Mouse (Mus musculus) cerebellum, adult 2 months (tissue): ENCODE measurements around the gene Nr6a1. TPM values are rescaled to one million over a fixed set of nuclear protein-coding genes. Genes with fewer than 3 reads are reported as not detected.

ENCODE experiments used
- DNase-seq, 2 experiments: peaks; one replicate each; pipeline ENCODE4 v3.0.0; 2021
- H3K27ac ChIP-seq: fragments of 200-500 bp; 2 replicates; pipeline ENCODE4 v1.5.1; 2012; ENCODE audit warnings: low read length, control low read depth, inconsistent platforms; ENCODE audit not compliant: insufficient read depth
- H3K27me3 ChIP-seq: fragments of 200-500 bp; 2 replicates; pipeline ENCODE4 v1.6.1; 2012; ENCODE audit warnings: inconsistent platforms, mild to moderate bottlenecking, low read length, moderate library complexity; ENCODE audit not compliant: control insufficient read depth, insufficient read depth
- H3K4me1 ChIP-seq: fragments of 200-500 bp; 2 replicates; pipeline ENCODE4 v1.6.1; 2011; ENCODE audit warnings: low read length; ENCODE audit not compliant: control insufficient read depth, insufficient read depth
- H3K4me3 ChIP-seq: fragments of 200-500 bp; replicated peaks from 2 replicates; pipeline ENCODE3; 2011; ENCODE audit warnings: mild to moderate bottlenecking, low read depth, low read length, control low read depth; ENCODE audit not compliant: insufficient read depth
- CTCF ChIP-seq: fragments of 200-500 bp; IDR thresholded peaks from 2 replicates; pipeline ENCODE4 v1.5.1; 2011; ENCODE audit warnings: low read depth, mild to moderate bottlenecking, control low read depth, low read length, moderate library complexity, borderline replicate concordance; ENCODE audit not compliant: insufficient read depth
- POLR2A ChIP-seq: fragments of 200-500 bp; IDR thresholded peaks from 2 replicates; pipeline ENCODE4 v1.6.1; 2011; ENCODE audit warnings: low read length, control low read depth, borderline replicate concordance; ENCODE audit not compliant: insufficient read depth
- WGBS: fragments of 180-500 bp; shearing (Covaris S2); methylation state at CpG from one replicate; pipeline ENCODE4 v1.1.7; 2018; 5-methylcytosine and 5-hydroxymethylcytosine counted together
- polyA plus RNA-seq: library from polyadenylated mRNA; depleted of rRNA; stranded (reverse); fragments of >200 nt; gene quantifications from 2 replicates; pipeline ENCODE4 v1.2.3, GENCODE M21; 2012

The Nr6a1 gene
- polyA plus RNA-seq, 1 experiment: 5.2 TPM

DNA sequence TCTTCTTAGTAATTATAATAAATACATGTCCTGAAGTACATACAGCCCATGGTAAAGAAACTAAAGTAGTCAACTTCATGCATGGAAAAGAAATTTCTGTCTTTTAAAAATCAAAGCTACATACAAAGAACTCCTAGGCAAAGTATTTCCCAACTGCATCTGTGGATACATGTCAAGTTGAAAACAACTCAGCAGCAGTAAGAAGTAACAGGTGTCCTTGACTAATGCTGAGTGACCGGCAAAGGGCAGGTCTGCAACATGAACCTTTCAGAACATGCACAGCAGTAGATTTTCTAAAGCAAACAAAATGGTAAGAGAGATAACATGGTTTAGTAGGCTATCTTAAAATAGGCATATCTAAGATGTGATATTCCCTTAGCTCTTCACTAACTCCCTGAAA, 98.0 kb downstream of the Nr6a1 start:
- WGBS: 96% methylated on average over 1 of the region's 1 CpGs
- no peak overlapping the region for H3K4me3 ChIP-seq
- H3K27me3 ChIP-seq: no peaks in the 10 kb centered on the region
- H3K4me1 ChIP-seq: no peaks in the 10 kb centered on the region
- TF ChIP-seq CTCF: no peak
- no peak for TF ChIP-seq POLR2A
- no peak for DNase-seq
- no peak overlapping the region for H3K27ac ChIP-seq

DNA sequence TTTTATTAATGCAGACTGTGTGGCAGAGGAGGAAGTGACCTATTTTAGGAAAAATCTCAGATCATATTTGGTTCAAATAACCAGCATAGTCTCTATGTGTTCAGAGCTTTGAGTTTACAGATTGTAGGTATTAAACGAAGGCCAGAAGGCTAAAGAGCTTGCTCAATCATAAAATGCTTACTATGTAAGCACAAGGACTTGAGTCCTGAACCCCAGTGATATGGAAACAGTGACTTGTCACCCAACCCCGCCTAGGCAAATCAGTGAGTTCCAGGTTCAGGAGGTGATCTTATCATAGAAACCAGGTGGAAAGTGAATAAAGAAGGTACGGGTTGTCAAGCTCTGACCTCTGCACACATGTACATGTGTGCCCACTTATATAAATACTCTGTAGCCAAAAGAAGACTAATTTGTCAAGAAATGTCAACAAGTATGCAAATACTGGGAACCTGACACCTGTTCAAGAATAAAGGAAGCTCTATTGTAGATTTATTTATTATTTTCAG, 99.6 kb downstream of the Nr6a1 start:
- Histone ChIP-seq H3K4me1 (no peaks in the 10 kb centered on the region; the same call in none of the 2 replicates), H3K27ac (no peak overlapping the region), H3K4me3 (no peak overlapping the region), H3K27me3 (no peaks in the 10 kb centered on the region)
- 92% methylated on average over 3 of the region's 3 CpGs for WGBS
- no peak for DNase-seq
- TF ChIP-seq CTCF (no peak), POLR2A (no peak)

DNA sequence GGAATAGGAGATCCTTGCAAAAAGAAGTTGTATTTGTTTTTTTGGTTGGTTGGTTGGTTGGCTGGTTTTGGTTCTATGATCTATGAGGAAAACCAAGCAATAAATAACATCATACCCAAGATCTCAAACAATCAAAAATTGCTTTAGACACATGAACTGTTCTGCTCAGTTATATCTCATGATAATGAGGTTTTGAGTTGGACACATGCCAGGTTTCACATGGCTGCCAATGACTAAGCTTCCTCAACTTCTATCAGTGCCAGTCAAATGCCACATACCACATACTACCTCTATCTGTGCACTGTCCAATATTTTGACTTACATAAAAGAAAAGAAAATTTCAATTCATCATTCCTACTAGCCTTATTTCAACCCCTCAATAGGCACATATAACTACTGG, 101.3 kb downstream of the Nr6a1 start:
- TF ChIP-seq CTCF (no peak), POLR2A (no peak)
- no peak for DNase-seq
- Histone ChIP-seq H3K4me1 (no peaks in the 10 kb centered on the region; the same call in none of the 2 replicates), H3K4me3 (no peak overlapping the region), H3K27me3 (no peaks in the 10 kb centered on the region), H3K27ac (no peak overlapping the region)

DNA sequence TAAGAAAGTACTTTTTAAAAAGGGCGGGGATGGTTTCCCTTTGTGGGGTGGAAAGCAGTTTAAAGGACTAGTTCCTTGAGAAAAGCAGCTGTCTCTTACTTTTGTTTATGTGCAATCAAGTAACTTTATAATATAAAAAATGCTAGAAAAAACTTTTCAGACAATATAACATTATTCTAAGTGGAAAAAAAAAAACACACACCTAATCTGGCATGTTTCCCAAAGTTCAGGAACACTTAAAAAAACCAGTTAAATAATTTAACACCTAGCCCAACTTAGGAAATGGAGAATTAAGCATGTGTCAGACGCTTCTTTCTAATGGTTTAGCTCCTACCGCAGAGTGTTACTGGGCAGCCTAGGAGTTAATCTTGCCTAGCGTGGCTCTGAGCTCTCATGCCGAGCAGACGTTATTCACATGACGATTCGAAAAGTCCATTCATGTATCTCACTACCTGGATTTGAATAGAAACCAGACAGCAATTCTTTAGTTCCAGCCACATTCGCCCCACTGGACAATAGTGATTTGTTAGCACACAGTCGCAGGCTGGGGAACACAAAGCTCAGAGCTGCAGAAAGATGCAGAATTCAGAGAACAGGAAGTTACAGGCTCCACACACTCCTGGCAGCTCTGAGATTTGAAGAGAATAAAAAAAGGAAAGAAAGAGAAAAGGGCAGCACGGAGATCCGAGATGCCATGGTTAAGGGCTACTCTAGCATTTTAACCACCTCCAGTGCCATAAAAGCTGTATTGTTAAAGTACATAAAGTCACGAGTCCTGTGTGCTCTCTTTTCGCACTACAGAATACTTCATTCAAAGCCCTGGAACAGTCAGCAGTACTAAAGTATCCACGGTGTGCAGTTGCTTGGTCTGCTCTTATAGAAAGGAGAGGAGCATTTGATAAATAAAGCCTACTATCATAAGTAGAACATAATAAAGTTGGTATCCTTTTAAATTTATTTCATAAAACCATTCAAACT, 102.4 kb downstream of the Nr6a1 start:
- no peaks in the 10 kb centered on the region; the same call in none of the 2 replicates for H3K4me1 ChIP-seq
- peak in 1 of 2 experiments; percentile 21 for DNase-seq
- no peaks in the 10 kb centered on the region for H3K27me3 ChIP-seq
- H3K4me3 ChIP-seq: peak overlapping the region; percentile 40
- WGBS: 31% methylated on average over 15 of the region's 15 CpGs
- TF ChIP-seq POLR2A (no peak), CTCF (no peak)
- no peak overlapping the region for H3K27ac ChIP-seq

DNA sequence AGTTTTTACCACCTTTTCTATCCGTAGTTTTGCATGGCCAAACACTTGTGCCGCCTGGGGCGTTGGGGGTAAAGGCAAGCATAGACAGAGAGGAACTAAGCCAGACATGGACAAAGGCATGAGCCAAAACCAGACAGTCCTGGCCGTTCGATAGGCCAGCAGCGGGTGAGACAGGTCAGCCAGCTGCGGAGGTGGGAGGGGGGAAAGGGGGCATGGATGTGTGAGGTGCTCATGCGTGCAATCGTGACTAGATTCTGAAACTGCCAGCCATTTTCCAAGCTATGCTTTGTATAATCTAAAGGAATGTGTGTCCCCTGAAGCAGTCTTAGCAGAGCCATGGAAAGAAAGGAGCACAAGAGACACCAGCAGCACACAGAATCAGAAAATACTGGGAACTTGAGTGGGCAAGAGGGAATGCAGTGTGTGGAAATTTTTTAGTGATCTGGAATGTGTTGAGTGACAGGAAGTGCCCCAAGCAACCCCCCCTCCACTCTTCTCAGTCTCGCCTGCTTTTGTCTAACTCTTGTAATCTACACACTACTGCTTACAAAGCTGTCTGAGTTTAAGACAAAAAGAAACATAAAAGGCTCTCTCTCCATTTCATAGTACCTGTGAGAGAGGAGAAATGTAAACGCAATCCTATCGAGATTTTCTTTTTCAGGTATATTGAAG, 103.4 kb downstream of the Nr6a1 start:
- DNase-seq: peak; percentile 16 to 23
- peak overlapping the region; percentile 51 for H3K4me3 ChIP-seq
- H3K4me1 ChIP-seq: no peaks in the 10 kb centered on the region; the same call in none of the 2 replicates
- H3K27ac ChIP-seq: no peak overlapping the region
- WGBS: 18% methylated on average over 12 of the region's 12 CpGs
- H3K27me3 ChIP-seq: no peaks in the 10 kb centered on the region
- TF ChIP-seq CTCF: no peak
- TF ChIP-seq POLR2A: no peak

DNA sequence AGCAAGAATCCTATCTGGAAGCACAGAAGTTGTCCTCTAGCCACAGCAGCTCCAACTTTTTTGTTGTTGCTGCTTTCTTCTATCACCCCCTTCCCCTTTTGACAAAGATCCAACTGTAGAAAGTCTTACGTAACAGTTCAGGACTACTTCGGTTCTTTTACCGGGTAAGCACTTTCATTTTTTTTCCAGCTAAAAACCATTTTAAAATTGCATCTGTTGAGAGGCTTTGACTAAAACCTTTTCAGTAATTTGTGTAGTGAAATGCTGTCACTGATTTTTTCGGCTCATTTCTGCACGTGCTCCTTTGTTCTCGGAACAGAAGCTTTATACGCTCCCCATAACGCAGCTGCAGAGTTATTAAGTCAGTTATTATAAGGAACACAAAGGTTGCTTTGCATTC, 104.1 kb downstream of the Nr6a1 start:
- no peak overlapping the region for H3K27ac ChIP-seq
- H3K27me3 ChIP-seq: no peaks in the 10 kb centered on the region
- peak in 1 of 2 experiments; percentile 6 for DNase-seq
- H3K4me3 ChIP-seq: peak overlapping the region; percentile 51
- no peaks in the 10 kb centered on the region; the same call in none of the 2 replicates for H3K4me1 ChIP-seq
- TF ChIP-seq POLR2A (no peak), CTCF (no peak)
- WGBS: 9% methylated on average over 8 of the region's 8 CpGs

DNA sequence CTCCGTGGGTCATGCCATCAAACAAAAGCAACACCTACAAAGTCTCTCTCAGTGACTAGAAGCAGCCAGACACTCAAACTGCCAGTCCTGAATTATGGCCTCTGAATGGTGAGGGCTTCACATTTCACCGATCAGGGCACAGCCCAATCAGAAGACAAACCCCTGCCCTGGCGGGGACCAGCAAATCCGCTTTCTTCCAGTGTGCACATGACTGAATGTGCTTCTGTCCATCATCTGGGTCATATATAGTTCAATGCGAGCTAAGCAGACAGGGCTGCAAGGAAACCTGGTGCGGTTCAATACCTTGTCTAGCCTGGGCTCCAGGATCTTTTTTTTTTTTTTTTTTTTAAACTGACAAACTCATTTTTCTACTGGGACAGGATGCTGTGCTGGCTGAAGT, 104.5 kb downstream of the Nr6a1 start:
- no peaks in the 10 kb centered on the region; the same call in none of the 2 replicates for H3K4me1 ChIP-seq
- no peak overlapping the region for H3K27ac ChIP-seq
- peak; percentile 26 to 35 for DNase-seq
- no peak for TF ChIP-seq POLR2A
- TF ChIP-seq CTCF: no peak
- peak overlapping the region; percentile 47 for H3K4me3 ChIP-seq
- no peaks in the 10 kb centered on the region for H3K27me3 ChIP-seq
- WGBS: 21% methylated on average over 6 of the region's 6 CpGs
